Mouse (Mus musculus): ENCODE measurements around the gene Gtf2e1. TPM values are rescaled to one million over a fixed set of nuclear protein-coding genes. Genes with fewer than 3 reads are reported as not detected.

The Gtf2e1 gene
- polyA plus RNA-seq, 1 experiment: 12.3 TPM

DNA sequence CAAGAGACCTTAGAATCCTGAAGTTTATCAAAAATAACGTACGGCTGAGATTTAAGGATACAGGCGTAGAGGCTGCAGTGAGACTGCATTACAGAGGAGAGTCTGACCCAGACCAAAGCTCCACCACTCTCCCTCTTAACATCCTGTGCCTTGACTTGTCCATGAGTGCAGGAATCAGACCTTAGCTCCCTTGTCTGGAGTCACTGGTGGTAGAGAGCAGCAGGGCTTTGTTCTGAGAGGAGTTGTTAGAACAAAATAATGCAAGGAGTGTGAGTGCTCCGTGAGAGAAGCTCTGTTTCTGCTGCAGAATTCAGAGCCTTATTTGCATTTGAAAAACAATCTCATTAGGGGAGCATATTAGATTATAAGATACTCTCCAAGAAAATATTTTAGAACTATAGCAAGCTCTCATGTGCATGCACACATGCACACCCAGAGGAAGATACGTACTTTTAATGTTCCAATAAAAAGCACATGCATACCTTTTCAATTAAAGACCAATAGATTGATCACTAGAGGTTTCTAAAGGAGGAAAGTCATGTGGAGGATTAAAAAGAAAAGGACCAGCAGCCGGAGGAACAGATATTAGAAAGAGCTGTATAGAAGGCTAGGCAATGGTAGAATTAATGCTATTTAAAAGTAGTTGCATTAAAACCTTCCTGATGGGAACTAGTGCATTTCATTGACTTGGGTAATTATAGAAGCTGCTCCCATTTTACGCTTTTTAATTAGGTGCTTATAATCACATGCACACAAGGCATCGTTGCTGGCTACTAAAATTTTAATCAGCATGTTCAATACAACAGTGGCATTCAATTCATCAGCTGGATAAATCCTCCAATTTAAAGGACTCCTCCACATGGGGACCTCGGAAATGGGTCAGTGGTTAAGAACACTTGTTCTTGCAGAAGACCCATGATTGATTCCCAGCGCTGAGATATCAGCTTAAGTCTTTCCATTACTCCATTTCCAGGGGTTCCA, 61.0 kb downstream of the Gtf2e1 start:
- no peak for DNase-seq (ENCODE audit: low spot score)

DNA sequence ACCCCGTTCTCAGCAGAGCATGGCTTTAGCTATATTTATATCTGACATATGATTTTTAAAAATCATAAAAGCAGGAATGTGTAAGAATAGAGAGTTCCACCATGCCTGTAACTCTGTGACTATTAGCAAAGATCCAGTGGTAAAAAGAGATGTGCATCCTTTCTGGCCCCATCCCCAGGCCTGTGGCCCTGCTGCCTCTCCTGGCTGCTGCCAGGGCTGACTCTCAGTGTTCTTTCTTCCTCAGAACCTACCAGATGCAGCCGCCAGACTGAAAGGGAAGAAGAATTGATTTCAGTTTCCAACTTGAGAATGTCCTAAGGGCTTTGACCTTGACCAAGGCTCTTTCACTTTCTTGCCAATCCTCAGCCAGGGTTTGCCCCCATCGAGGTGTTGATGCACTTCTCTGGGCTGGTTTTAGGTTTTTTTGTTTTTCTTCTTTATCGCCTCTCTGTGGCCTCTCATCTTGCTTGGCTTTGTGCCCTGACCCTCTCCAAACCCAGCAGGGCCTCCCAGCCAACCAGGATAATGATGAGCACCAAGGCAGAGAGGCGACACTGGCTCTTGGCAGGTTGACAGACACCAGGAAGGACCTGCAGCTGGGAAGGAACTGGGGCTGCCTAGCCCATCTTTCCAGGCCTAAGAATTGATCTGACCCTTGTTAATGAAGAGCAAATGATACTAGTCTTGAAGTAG, 66.8 kb downstream of the Gtf2e1 start:
- no peak for DNase-seq (ENCODE audit: low spot score)

DNA sequence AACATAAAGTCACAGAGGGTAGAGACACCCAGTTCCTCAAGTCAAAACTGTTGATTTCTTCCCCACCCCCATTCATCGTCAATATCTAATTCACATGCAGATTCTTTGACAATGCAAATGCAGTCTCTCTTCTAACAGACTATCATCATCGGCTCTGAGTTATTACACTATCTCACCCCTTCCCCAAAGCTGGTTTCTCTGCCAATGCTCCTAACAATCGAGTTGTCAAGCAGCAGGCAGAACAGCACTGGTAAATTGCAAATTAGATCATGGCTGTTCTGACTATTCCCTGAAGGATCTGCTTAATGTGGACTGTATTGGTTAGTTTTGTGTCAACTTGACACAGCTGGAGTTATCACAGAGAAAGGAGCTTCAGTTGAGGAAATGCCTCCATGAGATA, 70.0 kb downstream of the Gtf2e1 start:
- DNase-seq (ENCODE audit: low spot score): no peak

DNA sequence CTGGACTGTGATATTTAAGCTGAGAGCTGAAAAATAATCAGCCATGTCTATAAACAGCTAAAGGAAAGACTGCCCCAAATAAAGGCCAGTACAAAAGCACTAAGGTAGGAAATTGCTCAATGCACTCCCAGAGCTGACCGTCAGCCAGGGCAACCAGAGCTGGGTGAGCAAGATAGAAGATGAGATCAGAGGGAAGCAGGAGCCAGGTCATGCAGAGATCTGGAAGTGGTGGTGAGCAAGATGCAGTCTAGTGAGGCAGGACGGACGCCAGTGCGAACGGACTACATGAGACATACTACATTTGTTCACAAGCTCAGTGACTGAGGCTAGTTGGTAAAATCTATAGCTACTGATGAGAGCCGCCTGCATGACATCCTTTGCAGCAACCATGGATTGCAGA, 75.6 kb downstream of the Gtf2e1 start:
- no peak for DNase-seq (ENCODE audit: low spot score)

DNA sequence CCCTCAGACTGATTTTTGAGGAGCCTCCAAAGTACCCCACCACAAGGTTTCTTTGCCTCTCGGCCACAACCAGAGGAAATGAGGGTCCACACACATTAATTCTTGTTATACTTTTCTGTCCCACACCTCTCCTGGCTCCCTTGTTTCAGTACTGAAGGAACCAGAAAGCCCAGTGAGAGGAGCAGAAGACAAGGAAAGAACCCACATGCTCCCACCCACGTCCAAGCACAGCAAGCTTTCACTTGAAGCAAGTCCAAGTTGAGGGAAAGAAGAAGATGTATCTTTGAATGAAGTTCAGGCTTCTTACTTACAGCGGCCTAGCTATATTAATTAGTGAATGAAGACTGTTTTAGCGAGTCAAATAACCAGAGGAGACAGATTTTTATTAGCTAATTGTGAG, 76.7 kb downstream of the Gtf2e1 start:
- no peak for DNase-seq (ENCODE audit: low spot score)

DNA sequence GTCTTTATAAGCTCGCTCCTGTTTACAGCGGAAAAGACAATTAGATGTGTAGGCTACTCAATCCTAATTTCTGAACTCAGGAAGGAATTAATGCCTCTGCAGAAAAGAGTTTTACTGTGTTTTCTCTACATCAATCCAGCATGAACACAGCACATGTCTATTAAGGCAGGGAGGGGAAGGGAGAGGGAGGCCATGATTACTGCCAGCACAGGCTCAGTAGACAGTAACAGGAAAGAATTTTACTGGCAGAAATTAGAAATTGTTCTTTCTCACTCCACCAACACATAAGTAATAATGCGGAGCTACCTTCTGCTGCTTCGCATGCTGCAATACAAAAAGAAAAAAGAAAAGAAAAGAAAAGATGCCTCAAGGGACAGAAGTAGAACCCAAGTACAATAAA, 78.0 kb downstream of the Gtf2e1 start:
- no peak for DNase-seq (ENCODE audit: low spot score)

Other genes starting within 250 kb of the Gtf2e1 start
- gene Stxbp5l, start 154.8 kb downstream of the Gtf2e1 start, polyA plus RNA-seq (2012; rRNA removed): 0.03 TPM in 1 of 2 replicates, not detected in the other
- gene Rabl3, start 96 bp upstream of the Gtf2e1 start, polyA plus RNA-seq (2012; rRNA removed): 7.1 and 7.7 TPM in 2 replicates
- gene Hgd, start 40.4 kb upstream of the Gtf2e1 start, polyA plus RNA-seq (2012; rRNA removed): 0.19 and 0.51 TPM in 2 replicates
- gene Ndufb4, start 114.7 kb upstream of the Gtf2e1 start, polyA plus RNA-seq (2012; rRNA removed): 46.2 and 52.4 TPM in 2 replicates
- 246 and 266 TPM in 2 replicates for gene Fstl1, start 237.1 kb upstream of the Gtf2e1 start, polyA plus RNA-seq (2012; rRNA removed)